Mouse (Mus musculus) limb, embryonic 14.5 days (tissue): Measurements from ENCODE around the gene Pde4b. TPM values are rescaled to one million over a fixed set of nuclear protein-coding genes. Genes with fewer than 3 reads are reported as not detected.
A peak's percentile ranks its signal among the peaks of the same experiment; 100 is the strongest.

Experiments
- ATAC-seq: fragments of 200-750 bp; cut with Nextera tagmentation; 2 replicates; pipeline ENCODE4 v1.8.0; 2017; ENCODE audit warnings: low read depth, moderate number of reproducible peaks, moderate TSS enrichment; ENCODE audit not compliant: low FRiP score
- DNase-seq: peaks from one replicate; pipeline ENCODE4 v3.0.0-alpha.2; 2015; ENCODE audit warnings: low spot score
- H3K27ac ChIP-seq: fragments of 300-500 bp; sonication (generic); replicated peaks from 2 replicates; pipeline ENCODE4 v1.5.1; 2014; ENCODE audit warnings: low read depth, mild to moderate bottlenecking, low read length, moderate library complexity, mixed read lengths
- H3K27me3 ChIP-seq: fragments of 300-500 bp; sonication (generic); 2 replicates; pipeline ENCODE4 v1.6.1; 2014; ENCODE audit warnings: low read length, mixed read lengths; ENCODE audit not compliant: control insufficient read depth, insufficient read depth
- H3K36me3 ChIP-seq: fragments of 300-500 bp; sonication (generic); 2 replicates; pipeline ENCODE4 v1.6.1; 2014; ENCODE audit warnings: mild to moderate bottlenecking, low read length, moderate library complexity, mixed read lengths; ENCODE audit not compliant: control insufficient read depth, insufficient read depth
- H3K4me1 ChIP-seq: fragments of 300-500 bp; sonication (generic); 2 replicates; pipeline ENCODE4 v1.6.1; 2014; ENCODE audit warnings: antibody characterized with exemption, low read length, mixed read lengths; ENCODE audit not compliant: control insufficient read depth, insufficient read depth
- H3K4me2 ChIP-seq: fragments of 300-500 bp; sonication (generic); replicated peaks from 2 replicates; pipeline ENCODE4 v1.6.1; 2014; ENCODE audit warnings: low read depth, mild to moderate bottlenecking, low read length, moderate library complexity; ENCODE audit not compliant: severe bottlenecking
- H3K4me3 ChIP-seq: fragments of 300-500 bp; sonication (generic); replicated peaks from 2 replicates; pipeline ENCODE4 v1.5.1; 2014; ENCODE audit warnings: low read length
- H3K9ac ChIP-seq: fragments of 300-500 bp; sonication (generic); 2 replicates; pipeline ENCODE4 v1.6.1; 2014; ENCODE audit warnings: mild to moderate bottlenecking, low read depth, low read length, moderate library complexity; ENCODE audit not compliant: severe bottlenecking
- H3K9me3 ChIP-seq: fragments of 300-500 bp; sonication (generic); 2 replicates; pipeline ENCODE4 v1.6.1; 2016; ENCODE audit warnings: low read length; ENCODE audit not compliant: control insufficient read depth
- POLR2A ChIP-seq: fragments of 200-500 bp; IDR thresholded peaks from 2 replicates; pipeline ENCODE4 v1.8.0; 2012; ENCODE audit warnings: inconsistent platforms, mild to moderate bottlenecking, moderate library complexity, borderline replicate concordance; ENCODE audit not compliant: insufficient read depth, insufficient read length; ENCODE audit errors: extremely low read depth
- WGBS: fragments of 180-500 bp; shearing (Covaris S2); extraction: QIAGEN DNeasy Blood & Tissue Kit; methylation state at CpG from one replicate; pipeline ENCODE4 v1.1.7; 2014; 5-methylcytosine and 5-hydroxymethylcytosine counted together
- polyA plus RNA-seq, 2 experiments: library from polyadenylated mRNA; depleted of rRNA in 1 of 2; stranded (reverse) in 1 of 2; unstranded in 1 of 2; fragments of >200 nt; fragmentation: Nextera tagmentation in 1 of 2; extraction: Ambion mirVana in 1 of 2; gene quantifications; 2 replicates each; pipeline versions ENCODE4 v1.2.1 to v1.2.3; 2012 to 2014

Gene Pde4b
- polyA plus RNA-seq, 2 experiments = 14.4 to 18.3 TPM

DNA sequence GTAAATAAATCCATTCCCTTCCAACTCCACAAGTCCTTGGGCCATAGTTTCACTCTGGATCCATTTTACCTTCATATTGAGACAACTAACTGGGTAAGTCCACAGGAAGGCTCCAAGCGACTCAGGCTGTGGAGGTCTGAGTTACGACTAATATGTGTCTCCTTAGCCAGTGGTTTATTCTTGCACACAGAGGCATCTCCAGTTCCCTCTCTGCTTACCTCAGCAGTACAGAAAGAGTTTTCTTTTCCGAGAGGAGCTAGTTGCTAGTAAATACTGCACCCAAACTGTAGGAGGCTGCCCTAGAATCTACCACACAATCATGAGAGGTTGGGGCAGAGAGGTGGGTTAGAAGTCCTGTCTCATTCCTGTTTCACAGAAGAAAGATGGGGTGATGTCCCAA is 499.4 kb downstream of the Pde4b start:
- H3K4me2 ChIP-seq = no peak overlapping the region
- no peaks in the 10 kb centered on the region for H3K36me3 ChIP-seq
- no peak overlapping the region for H3K4me3 ChIP-seq
- no peaks in the 10 kb centered on the region for H3K27me3 ChIP-seq
- WGBS = 87% methylated on average over 3 of the region's 3 CpGs
- TF ChIP-seq POLR2A = no peak
- H3K9me3 ChIP-seq = no peaks in the 10 kb centered on the region
- no peak overlapping the region for H3K27ac ChIP-seq
- peaks cover 25% of the 10 kb centered on the region for H3K4me1 ChIP-seq
- DNase-seq (no peak), ATAC-seq (no peak)
- H3K9ac ChIP-seq = no peak overlapping the region

DNA sequence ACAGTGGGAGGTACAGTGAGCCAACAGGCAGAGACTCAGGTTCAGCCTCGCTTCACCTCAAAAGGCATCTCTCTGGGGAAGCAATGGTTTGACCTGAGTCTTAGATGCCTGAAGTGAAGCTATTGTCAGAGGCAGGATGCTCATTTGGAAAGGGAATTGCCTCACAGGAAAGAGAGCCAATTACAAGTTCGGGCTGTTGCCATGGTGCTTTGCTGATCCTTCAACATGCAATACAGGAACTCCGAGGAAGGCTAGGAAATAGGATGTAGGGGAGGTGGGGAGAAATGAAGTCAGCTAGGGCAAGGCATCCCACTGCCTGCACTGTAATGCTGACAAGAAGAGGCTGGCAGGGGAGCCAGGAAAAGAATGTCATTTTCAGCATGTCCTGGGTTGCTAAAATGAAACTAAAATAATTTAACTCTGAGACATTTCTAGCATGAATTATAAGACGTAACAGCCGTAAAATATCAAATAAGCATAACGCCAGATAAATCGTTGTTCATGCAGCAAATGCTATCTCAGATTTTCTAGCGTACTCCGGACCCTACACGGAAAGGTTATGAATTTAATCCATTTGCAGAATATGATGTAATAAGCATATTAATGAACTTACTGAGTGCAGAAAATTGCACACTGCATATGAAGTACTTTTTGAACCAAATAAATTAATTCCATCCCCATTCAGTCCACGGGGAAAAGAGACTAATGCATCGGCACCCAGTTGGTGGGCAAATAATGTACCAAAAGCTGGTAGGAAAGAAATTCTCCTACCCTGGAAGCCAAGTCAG is 501.5 kb downstream of the Pde4b start:
- WGBS = 39% methylated on average over 12 of the region's 12 CpGs
- Histone ChIP-seq H3K4me2 (peak overlapping the region; percentile 27), H3K4me3 (no peak overlapping the region), H3K4me1 (peaks cover 29% of the 10 kb centered on the region), H3K9me3 (no peaks in the 10 kb centered on the region), H3K36me3 (no peaks in the 10 kb centered on the region), H3K27me3 (no peaks in the 10 kb centered on the region), H3K9ac (no peak overlapping the region), H3K27ac (no peak overlapping the region)
- DNase-seq = peak; percentile 47
- peak; percentile 47; the same call in 1 of the 2 replicates for ATAC-seq
- TF ChIP-seq POLR2A = no peak

GRCm38 (mm10) chr4:102589537-102590031 is 502.2 kb downstream of the Pde4b start:
- Histone ChIP-seq H3K9ac (peak overlapping the region; percentile 3; the same call in 1 of the 2 replicates), H3K36me3 (no peaks in the 10 kb centered on the region), H3K9me3 (no peaks in the 10 kb centered on the region), H3K4me2 (peak overlapping the region; percentile 27), H3K4me3 (peak overlapping the region; percentile 0; the same call in 1 of the 2 replicates), H3K27me3 (no peaks in the 10 kb centered on the region), H3K4me1 (peaks cover 27% of the 10 kb centered on the region), H3K27ac (no peak overlapping the region)
- TF ChIP-seq POLR2A = no peak
- no peak for DNase-seq
- ATAC-seq = no peak
- WGBS = 11% methylated on average over 9 of the region's 9 CpGs

DNA sequence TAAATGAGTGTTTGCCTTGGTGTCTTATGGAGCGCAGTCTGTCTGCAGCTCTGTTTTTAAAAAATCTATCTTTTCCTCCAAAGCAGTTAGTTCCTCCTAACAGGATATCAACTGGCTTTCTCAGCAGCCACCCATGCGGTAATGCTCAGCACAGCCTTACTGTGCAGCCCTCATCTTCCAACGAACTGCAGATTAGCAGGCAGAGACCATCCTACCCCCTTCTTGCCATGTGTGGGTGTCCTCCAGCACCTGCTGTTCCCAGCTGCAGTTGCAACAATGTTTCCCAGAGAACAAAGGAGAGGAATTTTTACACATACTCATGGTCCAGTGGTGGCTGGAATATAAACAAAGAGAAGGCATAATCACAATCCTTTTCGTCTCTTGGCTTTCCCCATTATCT is 504.5 kb downstream of the Pde4b start:
- no peak for TF ChIP-seq POLR2A
- Histone ChIP-seq H3K4me1 (peaks cover 19% of the 10 kb centered on the region), H3K9me3 (no peaks in the 10 kb centered on the region), H3K9ac (no peak overlapping the region), H3K4me3 (no peak overlapping the region), H3K36me3 (peaks cover 11% of the 10 kb centered on the region), H3K27ac (no peak overlapping the region), H3K27me3 (no peaks in the 10 kb centered on the region), H3K4me2 (no peak overlapping the region)
- WGBS = 65% methylated on average over 4 of the region's 4 CpGs
- DNase-seq = no peak
- ATAC-seq = no peak; the same call in 1 of the 2 replicates

GRCm38 (mm10) chr4:102592541-102592940 is 505.2 kb downstream of the Pde4b start:
- H3K9ac ChIP-seq = no peak overlapping the region
- no peaks in the 10 kb centered on the region for H3K27me3 ChIP-seq
- no peak overlapping the region for H3K4me3 ChIP-seq
- peaks cover 19% of the 10 kb centered on the region for H3K4me1 ChIP-seq
- no peak overlapping the region for H3K27ac ChIP-seq
- H3K4me2 ChIP-seq = no peak overlapping the region
- no peak for ATAC-seq
- DNase-seq = no peak
- no peak for TF ChIP-seq POLR2A
- peaks cover 15% of the 10 kb centered on the region for H3K36me3 ChIP-seq
- H3K9me3 ChIP-seq = no peaks in the 10 kb centered on the region
- WGBS = 89% methylated on average over 2 of the region's 2 CpGs
